Mouse (Mus musculus): ENCODE measurements around the gene Atxn1.

Gene Atxn1

DNA sequence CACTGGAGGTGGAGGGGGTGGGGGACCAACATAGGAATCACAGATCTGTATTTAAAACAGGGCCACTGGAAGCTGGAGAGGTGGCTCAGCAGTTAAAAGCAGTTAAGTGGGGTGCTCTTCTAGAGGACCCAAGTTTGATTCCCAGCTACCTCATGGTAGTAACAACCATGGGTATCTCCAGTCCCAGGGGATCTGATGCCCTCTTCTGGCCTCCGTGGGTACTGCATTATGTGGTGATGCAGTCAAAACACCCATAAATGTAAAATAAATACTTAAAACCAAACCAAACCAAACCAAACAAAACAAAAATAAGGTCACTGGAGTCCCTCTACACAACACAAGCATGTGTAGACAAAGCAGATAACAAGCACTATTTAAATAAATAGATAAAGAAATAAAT is 32.9 kb downstream of the Atxn1 start:
- no peak for ATAC-seq (ENCODE audit: low TSS enrichment)

DNA sequence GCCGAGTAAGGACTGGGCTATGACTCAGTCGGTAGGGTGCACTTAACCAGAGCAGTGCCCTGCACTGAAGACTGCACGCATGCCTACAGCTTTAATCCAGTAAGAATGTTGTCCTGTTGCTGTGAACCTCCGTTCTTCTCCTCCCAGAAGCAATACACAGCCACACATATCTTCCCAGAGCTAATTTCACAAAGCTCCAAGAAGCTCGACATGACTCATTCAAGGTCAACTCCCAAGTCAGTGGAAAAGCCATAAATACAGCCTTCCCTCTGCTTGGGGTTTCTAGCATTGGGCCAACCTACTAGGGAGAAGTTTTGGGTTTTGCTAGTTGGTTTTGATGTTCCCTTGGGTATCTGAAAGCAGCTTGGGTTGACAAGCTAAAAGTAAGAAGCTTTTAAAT is 33.6 kb downstream of the Atxn1 start:
- ATAC-seq (ENCODE audit: low TSS enrichment), result no peak

DNA sequence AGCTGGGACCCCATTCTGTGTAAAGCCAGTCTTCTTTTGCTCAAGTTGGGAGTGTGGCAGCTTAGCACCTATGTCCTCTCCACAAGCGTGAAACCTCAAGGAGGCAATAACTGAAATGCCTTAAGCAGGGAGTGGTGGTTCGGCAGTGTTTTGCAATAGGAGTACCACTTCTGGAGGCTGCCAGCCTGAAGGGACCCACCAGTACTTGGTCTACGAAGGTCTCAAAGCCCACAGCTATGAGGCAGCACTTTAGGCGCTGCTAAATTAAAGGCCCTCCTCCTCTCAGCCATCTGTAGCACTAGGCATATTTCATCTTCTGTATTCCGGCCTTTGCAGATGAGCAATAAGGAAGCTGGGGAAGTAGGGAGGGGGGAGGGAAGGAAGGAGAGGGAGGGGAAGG is 35.1 kb downstream of the Atxn1 start:
- peak; percentile 45 for ATAC-seq (ENCODE audit: low TSS enrichment)

DNA sequence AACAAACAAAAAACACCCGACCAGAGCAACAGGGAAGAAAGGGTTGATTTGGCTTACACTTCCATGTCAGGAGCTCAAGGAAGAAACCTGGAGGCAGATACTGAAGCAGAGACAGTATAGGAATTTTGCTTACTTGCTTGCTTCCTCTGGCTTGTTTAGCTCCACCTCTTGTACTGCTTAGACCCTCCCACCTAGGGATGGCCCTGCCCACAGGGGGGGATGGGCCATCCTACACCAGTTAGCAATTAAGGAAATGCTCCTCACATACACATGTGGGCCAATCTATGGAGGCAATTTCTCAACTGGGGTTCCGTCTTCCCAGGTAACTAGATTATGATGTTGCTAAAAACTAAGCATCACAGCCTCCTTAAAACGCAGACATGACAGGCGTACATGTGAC is 39.5 kb downstream of the Atxn1 start:
- no peak for ATAC-seq (ENCODE audit: low TSS enrichment)

DNA sequence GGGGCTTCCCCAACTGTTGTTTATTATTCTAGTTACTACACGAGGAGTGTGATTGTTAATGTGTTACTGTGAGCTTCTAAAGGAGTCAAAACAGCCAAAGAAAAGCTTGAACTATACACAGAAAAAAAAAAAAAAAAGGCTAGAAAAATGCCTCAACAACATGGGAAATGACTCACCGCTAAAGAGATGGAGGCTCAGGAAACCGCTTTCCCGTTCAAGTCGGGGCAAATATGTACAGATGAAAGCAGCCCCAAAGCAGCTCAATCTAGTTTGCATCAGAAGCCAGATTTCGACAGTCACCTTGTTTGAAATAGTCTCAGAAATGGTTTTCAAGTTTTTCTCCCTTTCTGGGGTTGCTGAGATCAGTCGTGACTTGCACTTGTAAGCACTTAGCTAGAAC is 40.3 kb downstream of the Atxn1 start:
- peak; percentile 28; the same call in 1 of the 2 replicates for ATAC-seq (ENCODE audit: low TSS enrichment)

DNA sequence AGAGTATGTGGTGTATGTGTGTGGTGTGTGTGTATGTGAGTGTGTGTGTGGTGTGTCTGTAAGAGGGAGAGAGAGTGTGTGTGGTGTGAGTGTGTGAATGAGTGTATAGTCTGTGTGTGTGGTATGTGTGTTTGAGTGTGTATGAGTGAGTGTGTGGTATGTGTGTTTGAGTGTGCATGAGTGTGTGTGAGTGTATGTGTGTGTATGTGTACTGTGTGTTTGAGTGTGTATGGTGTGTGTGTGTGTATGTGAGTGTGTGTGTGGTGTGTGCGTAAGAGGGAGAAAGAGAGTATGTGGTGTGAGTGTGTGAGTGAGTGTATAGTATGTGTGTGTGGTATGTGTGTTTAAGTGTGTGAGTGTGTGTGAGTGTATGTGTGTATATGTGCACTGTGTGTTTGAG is 41.7 kb downstream of the Atxn1 start:
- ATAC-seq (ENCODE audit: low TSS enrichment), result no peak

DNA sequence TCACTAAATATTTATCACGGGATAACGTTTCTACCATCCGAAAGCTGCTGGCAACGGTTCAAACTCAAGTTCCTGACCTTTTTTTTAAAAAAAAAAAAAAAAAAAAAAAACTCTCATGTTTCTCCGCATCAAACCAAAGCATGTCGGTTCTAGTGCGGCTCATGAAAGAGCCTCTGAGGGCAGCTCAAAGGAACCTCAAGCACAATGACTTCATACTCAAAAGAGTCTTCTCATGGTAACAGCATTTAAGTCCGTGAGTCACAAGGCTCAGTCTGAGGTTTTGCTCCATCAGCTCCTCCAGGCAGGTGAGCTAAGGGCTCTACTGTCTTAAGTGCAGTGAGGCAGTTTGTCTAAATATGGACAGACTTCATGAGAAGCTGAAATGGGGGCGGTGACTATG is 42.3 kb downstream of the Atxn1 start:
- ATAC-seq (ENCODE audit: low TSS enrichment), result peak; percentile 42

DNA sequence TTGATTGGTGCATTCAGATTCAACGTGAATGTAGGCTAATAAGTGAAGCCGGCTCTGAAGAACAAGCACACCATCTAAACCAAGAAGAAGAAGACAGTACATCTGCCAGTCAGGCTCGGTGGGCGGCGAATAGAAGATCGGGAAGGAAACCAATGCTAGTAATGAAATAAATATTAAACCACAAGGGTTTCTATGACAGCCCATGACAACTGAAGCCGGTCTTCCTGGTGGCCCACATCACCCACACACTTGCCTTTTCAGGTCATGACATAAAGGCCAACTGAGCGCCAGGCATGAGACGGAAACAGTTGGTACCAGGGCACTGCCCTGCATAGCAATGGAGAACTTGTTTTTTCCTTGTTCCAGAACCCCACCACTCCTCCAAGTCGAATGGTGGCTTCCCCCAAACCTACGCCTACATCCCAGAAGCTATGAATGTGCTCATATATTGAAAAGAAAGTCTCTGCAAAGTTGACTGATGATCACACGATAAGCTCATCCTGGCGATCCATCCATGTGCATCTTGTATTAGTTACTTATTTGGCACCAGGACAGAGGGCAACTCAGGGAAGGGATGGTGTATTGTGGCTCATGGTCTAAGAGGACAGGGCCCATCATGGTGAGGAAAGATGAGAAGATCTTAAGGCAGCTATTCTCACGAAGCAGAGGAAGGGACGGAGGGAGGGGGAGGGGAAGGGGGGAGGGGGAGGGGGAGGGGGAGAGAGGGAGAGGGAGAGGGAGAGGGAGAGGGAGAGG is 45.7 kb downstream of the Atxn1 start:
- no peak for ATAC-seq (ENCODE audit: low TSS enrichment)

DNA sequence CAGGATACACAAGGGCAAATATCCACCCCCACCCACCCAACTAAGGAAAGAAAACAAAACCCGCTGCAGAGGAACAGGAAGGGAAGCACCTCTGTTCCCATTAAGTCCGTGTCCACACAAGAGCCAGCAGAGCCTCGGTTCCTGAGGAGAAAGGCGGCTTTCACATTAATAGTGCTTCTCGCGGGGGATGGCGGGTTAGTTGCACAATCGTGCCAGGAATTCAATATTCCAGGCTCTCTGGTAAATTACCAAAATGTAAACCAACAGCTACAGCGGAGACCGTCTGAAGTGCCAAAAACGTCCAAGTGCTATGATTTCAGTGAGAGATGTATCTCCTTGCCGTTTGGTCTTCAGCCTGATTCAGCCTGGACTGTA is 46.8 kb downstream of the Atxn1 start:
- ATAC-seq (ENCODE audit: low TSS enrichment), result no peak

DNA sequence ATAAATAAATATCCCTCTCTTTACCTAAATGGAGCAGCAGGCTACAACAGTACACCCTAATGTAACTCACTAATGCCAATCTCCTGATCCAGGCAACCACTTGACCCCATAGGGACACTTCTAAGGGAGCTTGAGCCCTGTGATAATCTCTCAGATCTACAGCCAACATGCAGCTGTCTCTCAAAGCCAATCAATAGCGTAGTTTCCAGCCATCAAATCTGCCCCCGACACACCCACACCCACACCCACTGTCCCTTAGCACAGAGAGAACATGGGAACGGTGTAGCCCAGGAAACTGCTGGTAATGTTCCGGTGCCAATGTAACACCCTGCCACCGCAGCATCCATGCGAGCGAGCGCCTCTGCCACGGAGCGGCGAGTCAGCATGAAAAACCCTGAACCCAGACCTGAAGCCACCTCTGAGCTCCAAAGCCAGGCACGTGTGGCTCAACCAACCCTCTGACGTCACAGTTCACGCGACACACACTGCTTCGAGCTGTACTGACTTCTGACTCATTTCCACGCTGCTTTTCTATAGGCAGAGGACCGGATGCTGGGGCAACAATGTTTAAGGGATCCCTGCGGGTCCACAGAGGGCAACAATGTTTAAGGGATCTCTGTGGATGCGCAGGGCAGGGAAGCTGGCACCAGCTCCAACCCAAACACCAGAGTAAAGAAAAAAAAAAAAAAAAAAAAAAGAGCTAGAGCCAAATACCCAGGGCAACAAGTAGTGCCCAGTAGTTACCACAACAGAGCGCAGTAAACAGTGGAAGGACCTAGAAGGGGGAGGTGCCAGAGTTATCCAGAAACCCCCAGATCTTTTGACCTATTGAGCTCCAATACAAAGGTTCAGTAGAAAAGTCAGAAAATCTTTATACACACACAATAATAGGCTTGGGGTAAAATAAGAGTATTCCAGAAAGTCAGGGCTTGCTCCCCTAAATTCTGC is 47.5 kb downstream of the Atxn1 start:
- 0 out of 2 replicates have a peak, but pooled peaks have one; percentile 7 for ATAC-seq (ENCODE audit: low TSS enrichment)

DNA sequence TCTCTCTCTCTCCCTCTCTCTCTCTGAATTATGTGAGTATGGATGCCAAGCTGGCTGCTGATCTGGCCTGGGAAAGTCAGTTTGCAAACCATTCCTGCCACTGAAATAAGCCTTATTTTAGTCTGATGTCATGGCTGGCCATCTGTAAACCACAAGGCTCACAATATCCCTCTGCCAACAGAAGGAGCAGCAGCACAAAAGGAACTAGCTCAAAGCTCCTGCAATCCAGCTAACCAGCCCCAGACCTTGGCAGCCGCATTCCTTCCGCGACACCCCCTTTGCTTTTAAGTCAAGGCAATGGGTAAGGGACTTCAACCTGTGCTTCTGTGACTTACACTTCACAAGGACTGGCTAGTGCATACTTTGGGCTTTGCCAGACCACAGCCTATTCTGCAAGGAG is 48.9 kb downstream of the Atxn1 start:
- no peak for ATAC-seq (ENCODE audit: low TSS enrichment)

DNA sequence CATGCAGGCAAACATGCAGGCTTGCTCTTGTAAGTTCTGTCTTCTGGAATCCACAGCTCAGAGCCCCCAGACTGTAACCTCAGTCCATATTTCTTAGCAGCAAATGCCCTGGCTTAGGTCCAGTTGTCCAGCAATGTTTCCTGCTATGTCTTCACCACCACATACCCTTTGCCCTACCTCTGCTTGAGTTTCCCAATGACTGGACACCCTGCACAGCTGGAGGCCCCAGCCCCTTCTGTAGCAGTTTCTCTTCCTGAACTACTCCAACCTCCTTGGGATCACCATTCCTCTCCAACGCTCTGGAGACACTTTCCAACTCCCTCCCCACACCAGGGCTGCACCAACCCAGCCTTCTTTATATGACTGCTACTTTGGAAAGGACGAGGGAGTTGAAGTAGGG is 49.8 kb downstream of the Atxn1 start:
- ATAC-seq (ENCODE audit: low TSS enrichment), result no peak

DNA sequence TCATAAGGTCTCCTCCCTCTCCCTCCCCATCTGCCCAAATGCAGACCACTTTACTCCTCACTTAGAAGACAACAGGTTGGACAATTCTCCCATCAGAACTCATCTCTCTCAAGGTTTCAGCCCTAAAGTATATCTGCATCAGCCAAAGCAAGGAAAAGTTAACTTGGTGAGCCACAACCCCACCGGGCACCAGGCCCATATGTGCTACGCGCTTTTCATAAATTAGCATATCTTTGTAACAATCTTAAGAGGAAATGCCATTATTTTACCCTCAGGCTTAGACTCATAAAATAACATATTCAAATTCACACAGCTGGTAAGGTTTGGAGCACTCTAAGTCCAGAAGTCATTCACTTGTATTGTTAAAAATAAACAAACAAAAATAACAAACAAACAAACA is 50.7 kb downstream of the Atxn1 start:
- ATAC-seq (ENCODE audit: low TSS enrichment), result no peak

DNA sequence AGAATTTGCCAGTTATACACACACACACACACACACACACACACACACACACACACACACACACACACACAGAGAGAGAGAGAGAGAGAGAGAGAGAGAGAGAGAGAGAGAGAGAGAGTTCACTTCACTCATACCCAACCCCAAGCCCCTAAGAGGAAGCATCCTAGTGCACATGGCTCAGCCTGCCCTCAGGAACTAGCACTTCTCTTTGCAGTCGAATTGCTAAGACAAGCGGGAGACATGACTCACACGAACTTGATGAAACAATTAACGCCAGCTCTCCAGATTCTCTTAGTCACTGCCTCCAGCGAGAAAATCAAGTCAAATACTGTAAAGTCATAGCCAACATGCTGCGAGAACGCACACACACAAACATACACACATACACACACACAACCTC is 53.0 kb downstream of the Atxn1 start:
- ATAC-seq (ENCODE audit: low TSS enrichment), result peak; percentile 31; the same call in 1 of the 2 replicates

DNA sequence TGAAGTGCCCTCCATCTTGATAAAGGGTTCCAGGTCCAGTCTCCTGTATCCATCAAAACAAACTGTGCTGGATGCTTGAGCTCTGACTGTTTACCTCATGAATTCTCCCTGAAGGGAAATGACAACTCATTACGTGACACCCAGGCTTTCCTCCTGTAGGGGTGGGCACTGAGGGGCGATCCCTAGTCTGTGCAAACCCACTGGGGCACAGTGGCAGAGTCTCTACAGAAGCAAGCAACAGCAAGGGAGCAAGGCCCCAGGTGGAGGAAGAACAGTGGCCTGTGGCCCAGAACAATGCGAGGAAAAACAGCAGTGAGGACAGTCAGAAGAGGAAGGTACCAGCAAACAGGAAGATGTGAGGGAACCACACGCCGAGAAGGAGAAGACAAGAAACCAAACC is 53.7 kb downstream of the Atxn1 start:
- ATAC-seq (ENCODE audit: low TSS enrichment), result no peak

DNA sequence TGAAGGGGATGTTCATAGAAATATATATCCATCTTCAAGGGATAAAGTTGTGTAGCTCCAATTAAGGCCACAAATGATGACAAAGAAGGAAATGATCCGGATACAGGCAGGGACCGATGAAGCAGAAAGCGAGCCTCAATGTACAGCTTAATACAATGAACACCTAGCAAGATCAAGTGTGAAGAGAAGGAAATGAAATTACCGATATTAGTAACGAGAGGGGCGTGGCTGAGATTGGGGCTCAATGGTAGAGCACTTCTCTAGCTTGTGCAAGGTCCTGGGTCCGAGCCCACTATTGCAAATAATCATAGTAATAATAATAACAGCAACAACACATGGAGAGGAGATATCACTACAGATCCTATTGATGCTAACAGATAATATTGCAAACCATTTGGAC is 54.5 kb downstream of the Atxn1 start:
- no peak for ATAC-seq (ENCODE audit: low TSS enrichment)

DNA sequence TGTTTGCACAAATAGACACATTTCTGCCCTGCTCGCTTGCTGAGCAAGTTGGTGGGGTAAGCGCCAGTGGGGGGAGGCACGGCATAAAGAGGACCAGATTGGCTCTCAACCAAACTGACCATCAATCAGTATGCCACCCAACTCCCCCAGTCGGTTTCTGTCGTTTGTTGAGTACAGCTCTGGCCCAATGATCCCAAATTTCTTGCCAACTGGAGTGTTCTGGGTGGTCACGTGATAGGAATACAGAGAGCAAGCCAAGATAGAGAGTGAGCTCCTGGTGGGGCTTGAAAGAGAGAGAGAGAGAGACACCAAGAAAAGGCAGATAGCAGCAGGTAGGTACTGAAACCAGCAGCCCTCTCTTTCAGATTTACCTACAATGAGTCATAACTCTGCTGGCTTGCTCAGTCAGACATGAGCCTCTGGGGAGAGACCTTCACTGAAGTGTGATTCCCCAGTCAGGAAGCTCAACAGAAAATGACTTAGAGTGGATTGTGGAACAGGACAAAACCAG is 57.6 kb downstream of the Atxn1 start:
- peak; percentile 55 for ATAC-seq (ENCODE audit: low TSS enrichment)

DNA sequence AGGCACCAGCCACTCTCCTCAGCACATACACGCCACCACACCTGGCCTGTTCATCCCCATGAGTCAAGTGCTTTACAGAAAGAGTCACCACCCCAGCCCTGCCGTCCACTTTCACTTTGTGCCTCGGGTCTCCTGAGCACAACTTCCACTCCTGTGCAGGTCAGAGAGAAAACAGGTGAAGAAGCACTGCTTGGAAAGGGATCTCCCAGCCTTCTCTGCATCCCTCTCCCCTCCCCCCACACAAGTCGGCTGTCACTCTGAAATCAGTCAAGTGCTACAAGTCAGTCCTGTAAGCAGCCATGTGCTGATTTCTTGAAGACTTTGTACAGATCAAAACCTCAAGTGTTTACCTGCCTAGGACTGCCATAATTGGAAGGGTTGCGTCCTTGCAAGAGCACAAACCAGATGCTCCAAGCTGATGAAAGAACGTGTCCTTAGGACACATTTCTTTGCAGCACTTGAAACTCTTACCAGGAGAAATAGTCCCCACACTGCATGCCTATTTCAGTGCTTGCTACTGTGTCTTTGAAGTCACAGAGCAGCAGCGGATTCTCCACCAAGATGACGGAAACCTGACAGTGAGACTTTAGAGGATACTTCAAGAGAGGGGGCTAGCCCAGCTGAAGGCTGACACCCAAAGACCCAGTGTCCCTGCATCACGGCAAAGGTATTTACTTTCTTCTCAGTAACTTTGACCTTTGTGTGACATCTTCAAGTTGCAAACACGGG is 58.2 kb downstream of the Atxn1 start:
- no peak for ATAC-seq (ENCODE audit: low TSS enrichment)

DNA sequence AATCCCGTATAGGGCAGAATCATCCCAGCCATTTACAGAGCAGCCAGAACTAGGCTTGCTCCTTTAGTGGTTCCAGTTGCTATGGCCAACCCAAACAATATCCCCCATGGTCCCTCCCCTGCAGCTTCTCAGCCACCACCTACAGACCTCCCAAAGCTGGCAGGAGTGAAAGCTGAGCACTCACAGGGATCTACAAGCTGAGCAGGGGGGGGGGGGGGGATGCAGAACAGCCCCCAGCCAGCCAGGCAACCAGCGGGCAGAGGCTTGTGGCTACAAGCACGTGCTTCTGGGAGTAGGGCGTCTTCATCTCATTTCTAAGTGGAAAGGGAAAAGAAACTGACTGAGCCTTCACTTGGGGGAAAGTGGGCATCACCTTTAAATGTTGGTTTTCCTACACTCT is 59.9 kb downstream of the Atxn1 start:
- ATAC-seq (ENCODE audit: low TSS enrichment), result peak; percentile 56

DNA sequence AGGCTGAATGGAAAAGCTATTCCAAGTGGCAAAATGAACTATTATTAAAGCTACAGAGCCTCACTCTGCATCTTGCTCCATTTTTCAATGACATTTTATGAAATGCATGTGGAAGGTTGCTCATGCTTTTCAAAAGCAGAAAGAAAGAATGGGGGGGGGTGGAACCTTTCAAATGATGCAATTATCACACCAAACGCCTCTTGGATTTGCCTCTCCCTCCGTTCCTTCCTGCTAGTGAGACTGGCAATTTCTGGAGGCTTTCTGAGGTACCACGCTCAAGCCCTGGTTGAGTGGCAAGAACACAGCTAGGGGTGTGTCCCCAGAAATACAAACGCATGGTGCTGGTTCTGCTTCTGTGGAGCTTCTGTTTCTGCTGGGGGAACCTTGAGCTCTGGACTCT is 60.4 kb downstream of the Atxn1 start:
- 0 out of 2 replicates have a peak, but pooled peaks have one; percentile 24 for ATAC-seq (ENCODE audit: low TSS enrichment)

DNA sequence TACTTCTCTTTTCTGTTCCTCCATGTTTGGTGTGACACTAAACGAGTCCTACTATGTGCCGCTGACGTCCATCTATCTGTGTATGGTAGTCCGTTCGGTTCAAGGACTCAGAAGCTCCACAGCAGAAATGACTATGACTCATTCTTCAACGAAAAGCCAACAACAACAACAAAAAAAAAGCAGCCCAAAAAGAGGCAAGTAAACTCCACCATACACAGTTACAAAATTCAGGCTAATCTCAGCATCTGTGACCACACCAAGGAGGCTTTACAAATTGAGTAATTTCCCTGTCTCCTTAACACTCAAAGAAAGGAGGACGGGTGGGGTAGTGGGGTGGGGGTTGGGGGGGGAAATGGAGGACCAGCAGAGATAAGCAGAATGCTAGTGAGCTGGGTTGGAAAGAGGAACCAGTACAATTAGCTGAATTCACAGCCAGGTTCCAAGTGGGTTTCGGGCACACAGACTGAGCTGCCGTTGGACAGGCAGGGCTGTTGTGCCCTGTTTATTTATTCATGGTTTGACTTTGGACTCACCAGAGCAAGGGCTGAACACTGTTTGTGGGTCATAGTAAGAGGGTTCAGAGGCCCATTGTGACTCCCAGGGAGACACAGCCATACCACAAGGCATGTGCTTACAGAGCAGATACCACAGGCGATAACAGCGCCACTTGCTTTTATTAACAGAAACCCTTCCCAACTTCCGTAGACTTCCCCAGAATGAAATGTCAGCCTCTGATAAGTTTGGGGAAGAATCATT is 61.1 kb downstream of the Atxn1 start:
- no peak for ATAC-seq (ENCODE audit: low TSS enrichment)
